ENCODE assay signal across 8 mouse cellular contexts in the genomic region with DNA sequence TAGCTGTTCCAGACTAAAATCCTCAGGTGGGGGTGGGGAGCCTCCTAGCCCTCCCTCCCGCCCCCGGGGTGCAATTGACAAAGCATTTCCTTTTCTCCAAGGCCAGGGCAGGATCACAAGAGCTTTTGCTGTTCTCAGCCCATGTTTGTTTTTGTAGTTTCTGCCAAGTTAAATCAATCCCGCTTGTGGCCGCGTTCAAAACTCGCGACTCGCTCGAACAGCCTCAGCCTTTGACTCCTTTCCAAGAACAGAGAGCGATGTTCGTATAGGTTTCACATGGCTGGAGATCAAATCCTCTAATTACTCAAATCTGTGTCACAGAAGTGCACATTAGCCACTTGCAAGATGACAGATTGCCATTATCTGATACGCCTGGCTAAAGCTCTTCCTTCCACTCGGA.
A peak's percentile ranks its signal among the peaks of the same experiment; 100 is the strongest.
DNase-seq lines count a peak whose midpoint lies in the region; ATAC-seq lines count a peak whose summit lies in the region.

No protein-coding gene starts in this region.

- peak; percentile 23 for DNase-seq in adrenal gland, adult 8-10 months
- no peak for DNase-seq in adrenal gland, postnatal 25 days
- DNase-seq in embryo, embryonic 10 days (ENCODE audit: low spot score) = peak; percentile 72
- DNase-seq in hindbrain, embryonic 14.5 days (ENCODE audit: low spot score) = peak; percentile 65
- DNase-seq in urinary bladder, postnatal 10 days (ENCODE audit: low spot score) = no peak
- no peak for DNase-seq in right cerebral cortex, adult 2 months (ENCODE audit: low spot score in 2 of 2)
- no peak for DNase-seq in cerebellum, adult 18-20 months

- H3K4me2 ChIP-seq in hindbrain, embryonic 14.5 days (replicated peaks) = no peak overlapping the region; the same call in 1 of the 2 replicates
- peak overlapping the region; percentile 45 for H3K4me2 ChIP-seq in lung, embryonic 16.5 days (ENCODE audit: low read depth, low read length)

- no peaks in the 10 kb centered on the region for H3K27me3 ChIP-seq in hindbrain, embryonic 14.5 days (ENCODE audit: control insufficient read depth, insufficient read depth, low read length)
- no peaks in the 10 kb centered on the region for H3K27me3 ChIP-seq in lung, embryonic 16.5 days (ENCODE audit: control insufficient read depth, insufficient read depth, low read depth, low read length)

- no peak overlapping the region for H3K9ac ChIP-seq in hindbrain, embryonic 14.5 days
- H3K9ac ChIP-seq in lung, embryonic 16.5 days (ENCODE audit: low read length) = no peak overlapping the region

- H3K4me1 ChIP-seq in hindbrain, embryonic 14.5 days (replicated peaks; ENCODE audit: control insufficient read depth, insufficient read depth, low read length) = peaks cover 16% of the 10 kb centered on the region
- H3K4me1 ChIP-seq in lung, embryonic 16.5 days (replicated peaks; ENCODE audit: control insufficient read depth, insufficient read depth, low read length) = peaks cover 41% of the 10 kb centered on the region

- H3K36me3 ChIP-seq in hindbrain, embryonic 14.5 days (replicated peaks; ENCODE audit: control insufficient read depth, insufficient read depth) = no peaks in the 10 kb centered on the region
- no peaks in the 10 kb centered on the region for H3K36me3 ChIP-seq in lung, embryonic 16.5 days (ENCODE audit: control insufficient read depth, insufficient read depth, low read length)

- ATAC-seq in hindbrain, embryonic 14.5 days (ENCODE audit: low FRiP score) = no peak
- peak; percentile 73 for ATAC-seq in lung, embryonic 16.5 days (ENCODE audit: low read depth)

- H3K27ac ChIP-seq in hindbrain, embryonic 14.5 days = no peak overlapping the region
- peak overlapping the region; percentile 60 for H3K27ac ChIP-seq in lung, embryonic 16.5 days (ENCODE audit: low read length)

- H3K9me3 ChIP-seq in hindbrain, embryonic 14.5 days (ENCODE audit: control insufficient read depth, low read length) = no peaks in the 10 kb centered on the region
- no peaks in the 10 kb centered on the region for H3K9me3 ChIP-seq in lung, embryonic 16.5 days (ENCODE audit: control insufficient read depth, low read length)

- H3K4me3 ChIP-seq in hindbrain, embryonic 14.5 days (replicated peaks; ENCODE audit: low read length) = no peak overlapping the region
- peak overlapping the region; percentile 12; the same call in 1 of the 2 replicates for H3K4me3 ChIP-seq in lung, embryonic 16.5 days (ENCODE audit: low read length)

- WGBS in hindbrain, embryonic 14.5 days = 6% methylated on average over 13 of the region's 13 CpGs
- WGBS in lung, embryonic 16.5 days = under 1% methylated on average over 13 of the region's 13 CpGs

Comparison
In these comparisons a context has a peak if more than half of its experiments do, and no peak if none do; other contexts are left out.
1. DNase-seq: peak in adrenal gland, adult 8-10 months (single experiment), embryo, embryonic 10 days (single experiment) and hindbrain, embryonic 14.5 days (single experiment); none in adrenal gland, postnatal 25 days (single experiment), urinary bladder, postnatal 10 days (single experiment), right cerebral cortex, adult 2 months (0 of 2) and cerebellum, adult 18-20 months (0 of 2).